Mouse (Mus musculus) hindbrain, embryonic 12.5 days (tissue): ENCODE data around the gene Baz1a. TPM values are rescaled to one million over a fixed set of nuclear protein-coding genes. Genes with fewer than 3 reads are reported as not detected.

Source experiments
- ATAC-seq: fragments of 200-750 bp; cut with Nextera tagmentation; 2 replicates; pipeline ENCODE4 v1.8.0; 2017; ENCODE audit warnings: moderate TSS enrichment; ENCODE audit not compliant: low FRiP score
- H3K27ac ChIP-seq: fragments of 300-500 bp; sonication (generic); 2 replicates; pipeline ENCODE4 v1.5.1; 2016; ENCODE audit warnings: mild to moderate bottlenecking
- H3K27me3 ChIP-seq: fragments of 300-500 bp; sonication (generic); 2 replicates; pipeline ENCODE4 v1.6.1; 2016; ENCODE audit warnings: mild to moderate bottlenecking
- H3K36me3 ChIP-seq: fragments of 300-500 bp; sonication (generic); 2 replicates; pipeline ENCODE4 v1.6.1; 2016; ENCODE audit warnings: mild to moderate bottlenecking
- H3K4me1 ChIP-seq: fragments of 300-500 bp; sonication (generic); 2 replicates; pipeline ENCODE4 v1.6.1; 2016
- H3K4me2 ChIP-seq: fragments of 300-500 bp; sonication (generic); replicated peaks from 2 replicates; pipeline ENCODE4 v1.6.1; 2016; ENCODE audit warnings: mild to moderate bottlenecking
- H3K4me3 ChIP-seq: fragments of 300-500 bp; sonication (generic); 2 replicates; pipeline ENCODE4 v1.5.1; 2016; ENCODE audit warnings: mild to moderate bottlenecking
- H3K9ac ChIP-seq: fragments of 300-500 bp; sonication (generic); 2 replicates; pipeline ENCODE4 v1.6.1; 2016; ENCODE audit warnings: mild to moderate bottlenecking, moderate library complexity
- H3K9me3 ChIP-seq: fragments of 300-500 bp; sonication (generic); replicated peaks from 2 replicates; pipeline ENCODE4 v1.6.1; 2016; ENCODE audit warnings: mild to moderate bottlenecking
- WGBS: fragments of 180-500 bp; shearing (Covaris S2); methylation state at CpG from one replicate; pipeline ENCODE4 v1.1.7; 2016; 5-methylcytosine and 5-hydroxymethylcytosine counted together
- polyA plus RNA-seq: library from polyadenylated mRNA; unstranded; fragments of >200 nt; fragmentation: Nextera tagmentation; extraction: Ambion mirVana; gene quantifications from 2 replicates; pipeline ENCODE4 v1.2.1, GENCODE M21; 2016

The Baz1a gene
- polyA plus RNA-seq, result 28.1 and 30.3 TPM in 2 replicates

GRCm38 (mm10) chr12:55013626-55014398 lies at the start of gene Baz1a:
Gene Baz1a (minus strand): TSS chr12:55014348.
- Histone ChIP-seq H3K4me3 (no peak within 1 kb of the TSS), H3K9me3 (no peaks in the 10 kb centered on the region), H3K9ac (no peak within 1 kb of the TSS), H3K27me3 (no peaks in the 10 kb centered on the region), H3K27ac (no peak within 1 kb of the TSS), H3K4me2 (no peak within 1 kb of the TSS), H3K36me3 (no peaks in the 10 kb centered on the region), H3K4me1 (no peaks in the 10 kb centered on the region)
- WGBS, result 89% methylated on average over 6 of the region's 6 CpGs
- no peak for ATAC-seq

DNA sequence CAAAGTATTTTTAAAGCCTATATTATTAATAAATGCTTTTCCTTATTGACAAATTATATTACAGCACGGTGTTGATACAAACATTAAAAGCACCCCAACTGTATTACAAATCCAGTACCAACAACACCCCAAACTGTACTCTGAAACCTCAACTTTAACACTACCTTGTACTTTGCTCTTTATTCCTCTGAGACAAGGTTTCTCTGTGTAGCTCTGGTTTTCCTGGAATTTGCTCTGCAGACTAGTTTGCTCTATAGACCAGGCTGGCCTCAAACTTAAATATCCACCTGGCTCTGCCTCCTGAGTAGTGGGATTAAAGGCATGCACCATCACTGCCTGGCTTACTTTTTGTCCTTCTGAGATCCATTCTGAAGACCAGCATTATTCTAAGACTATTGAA lies 48.0 kb upstream of the Baz1a start:
- Histone ChIP-seq H3K36me3 (peaks cover 3% of the 10 kb centered on the region; the same call in 1 of the 2 replicates), H3K4me1 (no peaks in the 10 kb centered on the region), H3K4me2 (no peak overlapping the region), H3K9me3 (no peaks in the 10 kb centered on the region), H3K9ac (no peak overlapping the region), H3K27ac (no peak overlapping the region), H3K4me3 (no peak overlapping the region), H3K27me3 (no peaks in the 10 kb centered on the region)
- no peak for ATAC-seq
- 95% methylated on average over 1 of the region's 1 CpGs for WGBS

DNA sequence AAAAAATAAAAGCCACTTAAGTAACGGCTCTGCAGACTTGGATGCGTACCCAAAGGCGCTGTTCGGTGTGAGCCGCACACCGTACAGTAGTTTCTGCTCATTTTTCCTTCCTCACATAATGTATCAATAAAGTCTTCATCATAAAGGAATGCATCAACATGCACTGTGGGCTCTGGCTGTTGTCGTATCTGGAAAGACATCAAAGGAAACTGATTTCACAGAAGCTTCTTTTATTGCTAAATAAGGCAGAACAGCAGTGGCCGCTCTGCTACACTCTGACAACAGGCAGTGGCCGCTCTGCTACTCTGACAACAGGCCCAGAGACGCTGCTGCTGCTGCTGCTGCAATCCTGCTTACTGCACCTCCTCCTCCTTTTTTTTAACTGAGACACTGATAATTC lies 46.9 kb upstream of the Baz1a start:
- Histone ChIP-seq H3K36me3 (peaks cover 3% of the 10 kb centered on the region), H3K27me3 (no peaks in the 10 kb centered on the region), H3K27ac (no peak overlapping the region), H3K9ac (no peak overlapping the region), H3K9me3 (no peaks in the 10 kb centered on the region), H3K4me1 (no peaks in the 10 kb centered on the region), H3K4me2 (no peak overlapping the region), H3K4me3 (no peak overlapping the region)
- no peak for ATAC-seq
- 84% methylated on average over 10 of the region's 10 CpGs for WGBS

GRCm38 (mm10) chr12:55060212-55060898 lies 46.2 kb upstream of the Baz1a start:
- no peak overlapping the region for H3K9ac ChIP-seq
- ATAC-seq, result no peak
- no peak overlapping the region for H3K4me2 ChIP-seq
- no peaks in the 10 kb centered on the region for H3K9me3 ChIP-seq
- H3K27me3 ChIP-seq, result no peaks in the 10 kb centered on the region
- WGBS, result 88% methylated on average over 6 of the region's 6 CpGs
- H3K27ac ChIP-seq, result no peak overlapping the region
- H3K4me1 ChIP-seq, result no peaks in the 10 kb centered on the region
- H3K4me3 ChIP-seq, result no peak overlapping the region
- peaks cover 3% of the 10 kb centered on the region for H3K36me3 ChIP-seq

GRCm38 (mm10) chr12:55059812-55060211 lies 45.7 kb upstream of the Baz1a start:
- H3K4me1 ChIP-seq, result no peaks in the 10 kb centered on the region
- H3K9ac ChIP-seq, result no peak overlapping the region
- peaks cover 3% of the 10 kb centered on the region for H3K36me3 ChIP-seq
- no peaks in the 10 kb centered on the region for H3K9me3 ChIP-seq
- WGBS, result 78% methylated on average over 3 of the region's 3 CpGs
- no peak overlapping the region for H3K27ac ChIP-seq
- H3K27me3 ChIP-seq, result no peaks in the 10 kb centered on the region
- no peak for ATAC-seq
- H3K4me3 ChIP-seq, result no peak overlapping the region
- no peak overlapping the region for H3K4me2 ChIP-seq

GRCm38 (mm10) chr12:55058865-55059615 lies 44.9 kb upstream of the Baz1a start:
- no peak overlapping the region for H3K27ac ChIP-seq
- no peaks in the 10 kb centered on the region for H3K27me3 ChIP-seq
- H3K9ac ChIP-seq, result no peak overlapping the region
- H3K4me2 ChIP-seq, result no peak overlapping the region
- no peak for ATAC-seq
- H3K9me3 ChIP-seq, result no peaks in the 10 kb centered on the region
- no peak overlapping the region for H3K4me3 ChIP-seq
- H3K4me1 ChIP-seq, result no peaks in the 10 kb centered on the region
- 72% methylated on average over 6 of the region's 6 CpGs for WGBS
- H3K36me3 ChIP-seq, result peaks cover 3% of the 10 kb centered on the region

GRCm38 (mm10) chr12:55056703-55057102 lies 42.6 kb upstream of the Baz1a start:
- Histone ChIP-seq H3K27ac (no peak overlapping the region), H3K27me3 (no peaks in the 10 kb centered on the region), H3K4me2 (no peak overlapping the region), H3K9ac (no peak overlapping the region), H3K4me1 (no peaks in the 10 kb centered on the region), H3K4me3 (no peak overlapping the region), H3K9me3 (no peaks in the 10 kb centered on the region), H3K36me3 (peaks cover 3% of the 10 kb centered on the region)
- ATAC-seq, result no peak
- WGBS, result 89% methylated on average over 2 of the region's 2 CpGs

GRCm38 (mm10) chr12:55054551-55055241 lies 40.5 kb upstream of the Baz1a start:
- Histone ChIP-seq H3K9me3 (no peaks in the 10 kb centered on the region), H3K4me3 (no peak overlapping the region), H3K9ac (no peak overlapping the region), H3K4me1 (no peaks in the 10 kb centered on the region), H3K36me3 (peaks cover 3% of the 10 kb centered on the region), H3K27me3 (no peaks in the 10 kb centered on the region), H3K4me2 (no peak overlapping the region), H3K27ac (no peak overlapping the region)
- 86% methylated on average over 2 of the region's 2 CpGs for WGBS
- ATAC-seq, result no peak

DNA sequence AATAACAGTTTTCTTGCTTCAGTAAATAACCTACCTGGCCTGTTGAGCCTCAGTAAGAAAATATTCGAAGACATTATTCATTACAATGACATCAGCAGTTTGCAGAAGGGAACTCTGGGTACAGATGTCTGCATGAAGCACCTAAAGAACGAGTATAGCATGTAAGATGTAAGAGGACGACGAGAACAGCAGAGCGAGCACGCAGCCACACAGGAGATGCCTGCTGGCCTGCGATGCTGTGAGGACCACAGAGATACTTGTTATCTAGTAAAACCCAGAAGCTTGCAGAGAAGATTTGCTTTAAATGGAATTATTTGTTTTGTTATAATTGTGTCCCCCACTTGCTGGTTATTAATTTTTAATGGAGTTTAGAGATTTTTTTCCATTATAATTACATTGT lies 39.1 kb upstream of the Baz1a start:
- H3K36me3 ChIP-seq, result peaks cover 8% of the 10 kb centered on the region
- H3K27me3 ChIP-seq, result no peaks in the 10 kb centered on the region
- no peaks in the 10 kb centered on the region for H3K9me3 ChIP-seq
- no peaks in the 10 kb centered on the region for H3K4me1 ChIP-seq
- no peak for ATAC-seq
- H3K4me2 ChIP-seq, result no peak overlapping the region
- H3K27ac ChIP-seq, result no peak overlapping the region
- 94% methylated on average over 7 of the region's 7 CpGs for WGBS
- no peak overlapping the region for H3K9ac ChIP-seq
- H3K4me3 ChIP-seq, result no peak overlapping the region

GRCm38 (mm10) chr12:55051210-55052173 lies 37.3 kb upstream of the Baz1a start:
- Histone ChIP-seq H3K27me3 (no peaks in the 10 kb centered on the region), H3K9ac (no peak overlapping the region), H3K36me3 (peaks cover 8% of the 10 kb centered on the region), H3K27ac (no peak overlapping the region), H3K9me3 (no peaks in the 10 kb centered on the region), H3K4me2 (no peak overlapping the region), H3K4me1 (no peaks in the 10 kb centered on the region), H3K4me3 (no peak overlapping the region)
- WGBS, result 98% methylated on average over 8 of the region's 8 CpGs
- ATAC-seq, result no peak

DNA sequence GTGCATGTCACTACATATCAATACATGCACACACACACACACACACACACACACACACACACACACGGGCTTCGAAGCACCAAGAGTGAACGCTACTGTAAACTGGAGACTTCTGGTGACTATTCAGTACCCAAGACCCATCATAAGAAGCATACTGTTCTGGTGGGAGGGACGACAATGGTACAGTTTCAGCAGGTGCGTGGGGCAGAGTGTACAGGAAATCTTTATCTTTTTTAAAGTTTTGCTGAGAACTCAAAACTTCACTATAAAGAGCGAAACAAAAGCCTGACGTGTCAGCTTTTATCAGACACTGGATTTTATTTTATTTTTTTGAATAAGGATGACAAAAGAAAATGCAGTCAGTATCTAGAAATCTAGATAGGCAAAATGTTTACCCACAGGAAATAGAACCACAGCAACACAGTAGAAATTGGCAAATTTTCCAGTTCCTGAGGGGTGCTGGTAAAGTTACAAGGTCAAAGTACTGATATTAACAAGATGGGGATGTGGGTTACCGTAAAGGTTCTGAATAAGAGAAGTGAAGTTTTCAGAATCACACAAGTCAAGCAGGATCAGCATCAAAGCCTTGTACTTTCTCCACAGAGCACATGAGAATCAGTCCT lies 35.7 kb upstream of the Baz1a start:
- no peaks in the 10 kb centered on the region for H3K27me3 ChIP-seq

More for the DNA sequence above, 35.7 kb upstream of the Baz1a start:
- WGBS, result 92% methylated on average over 8 of the region's 8 CpGs
- H3K4me2 ChIP-seq, result no peak overlapping the region
- H3K9me3 ChIP-seq, result no peaks in the 10 kb centered on the region
- no peak overlapping the region for H3K27ac ChIP-seq
- no peak for ATAC-seq
- no peak overlapping the region for H3K9ac ChIP-seq
- H3K4me3 ChIP-seq, result no peak overlapping the region
- peaks cover 16% of the 10 kb centered on the region for H3K36me3 ChIP-seq
- no peaks in the 10 kb centered on the region for H3K4me1 ChIP-seq
